Mouse (Mus musculus): Measurements from ENCODE around the gene Mrps24. TPM values are rescaled to one million over a fixed set of nuclear protein-coding genes. Genes with fewer than 3 reads are reported as not detected.
A peak's percentile ranks its signal among the peaks of the same experiment; 100 is the strongest.

The Mrps24 gene
- polyA plus RNA-seq, 1 experiment from 2014 or later: 212 TPM

DNA sequence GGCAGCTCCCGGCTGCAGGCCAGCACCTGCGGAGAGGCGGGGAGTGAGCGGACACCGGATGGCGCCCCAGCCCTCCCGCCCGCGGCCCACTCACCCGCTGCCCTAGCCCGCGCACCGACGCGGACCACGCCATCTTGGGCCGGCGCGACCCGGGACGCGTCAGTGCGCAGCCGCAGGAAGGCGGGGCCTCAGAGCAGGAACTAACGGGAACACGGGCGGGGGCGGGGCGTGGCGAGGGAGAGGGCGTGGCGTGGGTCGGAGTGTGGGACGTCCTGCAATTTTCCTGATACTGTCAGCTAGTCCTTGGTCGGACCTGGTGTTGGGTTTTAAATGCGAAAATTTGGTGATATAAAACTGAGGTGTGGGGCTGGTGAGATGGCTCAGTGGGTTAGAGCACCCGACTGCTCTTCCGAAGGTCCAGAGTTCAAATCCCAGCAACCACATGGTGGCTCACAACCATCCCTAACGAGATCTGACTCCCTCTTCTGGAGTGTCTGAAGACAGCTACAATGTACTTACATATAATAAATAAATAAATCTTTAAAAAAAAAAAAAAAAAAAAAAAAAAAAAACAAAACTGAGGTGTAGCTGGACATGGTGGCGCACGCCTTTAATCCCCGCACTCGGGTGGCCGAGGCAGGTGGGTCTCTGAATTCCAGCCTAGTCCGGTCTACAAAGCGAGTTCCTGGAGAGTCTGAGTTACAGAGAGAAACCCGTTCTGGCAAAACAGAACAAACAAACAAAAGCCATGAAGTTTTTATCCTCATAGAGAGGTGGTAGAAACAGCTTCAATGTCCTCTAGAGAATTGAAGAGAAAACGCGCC lies 7.7 kb downstream of the Mrps24 start:
- peak overlapping the region; percentile 80 for H3K27ac ChIP-seq (ENCODE audit: low read length)
- WGBS: 18% methylated on average over 49 of the region's 50 CpGs
- H3K4me1 ChIP-seq (ENCODE audit: insufficient read depth, low read length): peaks cover 10% of the 10 kb centered on the region
- no peaks in the 10 kb centered on the region for H3K9me3 ChIP-seq (ENCODE audit: low read length)
- H3K36me3 ChIP-seq (ENCODE audit: insufficient read depth, low read length): peaks cover 22% of the 10 kb centered on the region
- peak overlapping the region; percentile 92 for H3K9ac ChIP-seq (replicated peaks; ENCODE audit: low read length)
- ATAC-seq (ENCODE audit: low FRiP score, low TSS enrichment): peak; percentile 96
- peak overlapping the region; percentile 80 for H3K4me3 ChIP-seq (ENCODE audit: low read length)
- H3K4me2 ChIP-seq (replicated peaks; ENCODE audit: low read depth, low read length): peak overlapping the region; percentile 86
- no peaks in the 10 kb centered on the region for H3K27me3 ChIP-seq (ENCODE audit: insufficient read depth, low read length)

DNA sequence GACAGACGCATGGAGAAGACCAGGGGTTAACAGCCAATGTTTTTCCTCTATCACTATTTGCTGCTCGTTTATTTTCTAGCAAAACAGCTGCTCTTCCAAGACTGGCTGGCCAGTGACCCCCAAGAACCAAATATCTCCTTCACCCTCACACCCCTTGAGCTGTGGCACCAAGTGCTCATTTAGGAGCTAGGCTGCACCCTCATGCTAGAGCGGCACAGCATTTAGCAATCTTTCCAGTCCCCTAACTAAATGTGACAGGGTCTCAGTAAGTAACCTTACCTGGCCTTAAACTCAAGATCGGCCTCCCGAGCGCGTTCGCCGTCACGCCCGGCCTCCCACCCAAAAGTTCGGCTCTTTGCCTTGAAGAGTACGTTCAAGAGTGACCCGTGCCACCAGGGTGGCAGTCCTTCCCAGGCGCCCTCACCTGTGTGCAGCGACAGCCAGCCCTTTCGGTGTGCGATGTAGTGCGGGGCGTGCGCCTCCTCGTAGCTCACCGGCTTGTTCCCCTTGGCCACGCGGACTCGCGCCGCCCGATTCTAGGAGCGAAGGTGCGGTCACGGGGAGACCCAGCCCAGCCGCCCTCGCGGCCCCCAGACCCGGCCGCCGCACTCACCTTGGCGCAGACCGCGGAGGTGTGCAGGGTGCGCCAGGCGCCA lies 8.5 kb downstream of the Mrps24 start:
- Histone ChIP-seq H3K4me1 (ENCODE audit: insufficient read depth, low read length) (peaks cover 10% of the 10 kb centered on the region), H3K36me3 (ENCODE audit: insufficient read depth, low read length) (peaks cover 24% of the 10 kb centered on the region), H3K27me3 (ENCODE audit: insufficient read depth, low read length) (no peaks in the 10 kb centered on the region), H3K9me3 (ENCODE audit: low read length) (no peaks in the 10 kb centered on the region), H3K27ac (ENCODE audit: low read length) (peak overlapping the region; percentile 80), H3K9ac (replicated peaks; ENCODE audit: low read length) (peak overlapping the region; percentile 92), H3K4me3 (ENCODE audit: low read length) (peak overlapping the region; percentile 80), H3K4me2 (replicated peaks; ENCODE audit: low read depth, low read length) (peak overlapping the region; percentile 86)
- whole genome bisulfite sequencing: under 1% methylated on average over 43 of the region's 43 CpGs
- ATAC-seq (ENCODE audit: low FRiP score, low TSS enrichment): peak; percentile 78

DNA sequence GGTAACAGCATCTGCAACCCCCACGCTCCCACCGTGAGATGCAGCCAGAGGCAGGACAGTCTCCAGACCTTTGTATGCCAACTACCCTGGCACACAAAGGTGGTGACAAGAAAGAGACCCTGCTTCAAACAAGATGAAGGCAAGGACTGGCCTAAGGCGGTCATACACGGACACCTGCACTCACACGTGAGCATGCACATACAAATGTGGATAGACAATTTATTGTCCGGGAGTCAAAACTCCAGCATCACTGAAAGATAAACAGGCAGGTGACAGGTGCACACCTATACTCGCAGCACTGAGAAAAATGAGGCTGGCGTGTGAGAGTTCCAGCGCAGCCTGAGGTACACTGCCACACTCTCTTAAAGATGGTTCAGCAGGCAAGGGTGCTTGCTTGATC lies 9.5 kb downstream of the Mrps24 start:
- H3K9ac ChIP-seq (replicated peaks; ENCODE audit: low read length): 0 out of 2 replicates have a peak overlapping the region, but pooled peaks have one; percentile 23
- WGBS: 90% methylated on average over 9 of the region's 9 CpGs

DNA sequence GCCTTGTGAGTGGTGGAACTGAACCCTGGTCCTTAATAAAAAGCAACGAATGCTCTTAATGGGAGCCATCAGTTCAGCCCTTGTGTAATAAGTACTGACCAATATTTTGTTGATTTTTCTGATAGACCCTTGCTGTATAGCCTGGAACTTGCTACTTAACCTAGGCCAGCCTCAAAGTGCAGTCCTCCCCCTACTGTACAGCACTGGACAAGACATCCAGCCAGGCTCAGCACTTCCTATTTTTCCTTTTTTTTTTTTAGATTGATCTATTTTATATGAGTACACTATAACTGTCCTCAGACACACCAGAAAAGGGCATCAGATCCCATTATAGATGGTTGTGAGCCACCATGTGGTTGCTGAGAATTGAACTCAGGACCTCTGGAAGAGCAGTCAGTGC lies 12.1 kb downstream of the Mrps24 start:
- Histone ChIP-seq H3K36me3 (ENCODE audit: insufficient read depth, low read length) (peaks cover 24% of the 10 kb centered on the region), H3K9ac (replicated peaks; ENCODE audit: low read length) (no peak overlapping the region), H3K4me2 (replicated peaks; ENCODE audit: low read depth, low read length) (no peak overlapping the region), H3K4me3 (ENCODE audit: low read length) (no peak overlapping the region), H3K27ac (ENCODE audit: low read length) (no peak overlapping the region), H3K4me1 (ENCODE audit: insufficient read depth, low read length) (peaks cover 10% of the 10 kb centered on the region), H3K27me3 (ENCODE audit: insufficient read depth, low read length) (no peaks in the 10 kb centered on the region), H3K9me3 (ENCODE audit: low read length) (no peaks in the 10 kb centered on the region)
- ATAC-seq (ENCODE audit: low FRiP score, low TSS enrichment): no peak
- WGBS: 90% methylated on average over 1 of the region's 1 CpGs

More for the DNA sequence above, 9.5 kb downstream of the Mrps24 start:
- Histone ChIP-seq H3K4me2 (replicated peaks; ENCODE audit: low read depth, low read length) (peak overlapping the region; percentile 86), H3K4me3 (ENCODE audit: low read length) (peak overlapping the region; percentile 80), H3K27ac (ENCODE audit: low read length) (no peak overlapping the region), H3K4me1 (ENCODE audit: insufficient read depth, low read length) (peaks cover 10% of the 10 kb centered on the region), H3K36me3 (ENCODE audit: insufficient read depth, low read length) (peaks cover 24% of the 10 kb centered on the region), H3K27me3 (ENCODE audit: insufficient read depth, low read length) (no peaks in the 10 kb centered on the region), H3K9me3 (ENCODE audit: low read length) (no peaks in the 10 kb centered on the region)
- ATAC-seq (ENCODE audit: low FRiP score, low TSS enrichment): no peak

DNA sequence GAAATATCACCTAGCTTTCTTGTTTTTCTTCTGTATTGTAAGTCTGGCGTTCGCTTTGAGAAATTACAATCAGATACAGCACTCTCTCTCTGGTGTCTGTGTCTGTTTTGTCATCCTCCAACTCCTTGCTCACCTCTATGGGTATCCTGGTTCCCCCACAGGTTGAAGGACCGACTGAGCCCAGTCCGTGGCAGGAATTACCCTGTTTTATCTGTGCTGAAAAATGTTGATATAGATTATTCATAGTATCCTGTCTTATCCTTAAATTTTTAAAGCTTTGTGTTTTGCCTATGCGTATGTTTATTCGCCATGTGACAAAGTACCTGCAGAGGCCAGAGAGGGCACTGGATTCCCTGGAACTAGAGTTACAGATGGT lies 12.5 kb downstream of the Mrps24 start:
- peaks cover 24% of the 10 kb centered on the region for H3K36me3 ChIP-seq (ENCODE audit: insufficient read depth, low read length)
- WGBS: 91% methylated on average over 6 of the region's 6 CpGs
- H3K9me3 ChIP-seq (ENCODE audit: low read length): no peaks in the 10 kb centered on the region
- no peak overlapping the region for H3K4me3 ChIP-seq (ENCODE audit: low read length)
- no peak for ATAC-seq (ENCODE audit: low FRiP score, low TSS enrichment)
- H3K27ac ChIP-seq (ENCODE audit: low read length): no peak overlapping the region
- no peak overlapping the region for H3K9ac ChIP-seq (replicated peaks; ENCODE audit: low read length)
- no peak overlapping the region for H3K4me2 ChIP-seq (replicated peaks; ENCODE audit: low read depth, low read length)
- peaks cover 10% of the 10 kb centered on the region for H3K4me1 ChIP-seq (ENCODE audit: insufficient read depth, low read length)
- H3K27me3 ChIP-seq (ENCODE audit: insufficient read depth, low read length): no peaks in the 10 kb centered on the region

DNA sequence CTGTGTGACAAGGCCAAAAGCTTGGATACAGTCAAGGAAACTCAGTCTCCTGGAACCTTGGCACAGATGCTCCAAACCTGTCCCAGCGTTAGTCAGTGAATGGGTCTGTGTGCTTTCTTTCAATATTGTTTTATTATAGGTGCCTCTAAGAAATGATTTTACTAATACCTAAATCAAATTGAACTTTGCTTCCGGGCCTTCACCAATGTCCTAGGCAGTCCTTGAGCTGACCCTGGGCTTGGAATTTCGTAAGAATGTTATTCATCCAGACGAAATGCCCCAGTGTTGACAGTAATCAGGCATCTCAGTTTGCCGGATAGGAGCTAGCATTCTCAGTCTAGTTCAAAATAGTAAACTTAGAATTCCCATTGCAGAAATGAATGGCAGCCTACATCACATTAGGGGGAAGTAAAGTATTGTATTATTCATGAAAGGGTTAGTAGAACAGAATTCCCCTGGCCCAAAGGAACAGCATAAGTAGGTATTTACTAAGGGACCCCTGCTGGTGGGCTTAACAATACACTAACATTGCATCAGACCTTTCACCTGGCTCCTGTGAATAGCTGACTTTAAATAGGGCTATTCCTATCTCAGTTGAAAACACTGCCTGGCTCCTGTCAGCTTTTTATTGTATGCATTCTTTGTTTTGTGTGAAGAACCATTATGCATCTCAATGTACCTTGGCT lies 13.1 kb downstream of the Mrps24 start:
- Histone ChIP-seq H3K27me3 (ENCODE audit: insufficient read depth, low read length) (no peaks in the 10 kb centered on the region), H3K4me3 (ENCODE audit: low read length) (no peak overlapping the region), H3K9ac (replicated peaks; ENCODE audit: low read length) (no peak overlapping the region), H3K27ac (ENCODE audit: low read length) (no peak overlapping the region), H3K9me3 (ENCODE audit: low read length) (no peaks in the 10 kb centered on the region), H3K4me2 (replicated peaks; ENCODE audit: low read depth, low read length) (no peak overlapping the region), H3K36me3 (ENCODE audit: insufficient read depth, low read length) (peaks cover 24% of the 10 kb centered on the region), H3K4me1 (ENCODE audit: insufficient read depth, low read length) (peaks cover 10% of the 10 kb centered on the region)
- ATAC-seq (ENCODE audit: low FRiP score, low TSS enrichment): no peak
- 82% methylated on average over 5 of the region's 5 CpGs for WGBS

DNA sequence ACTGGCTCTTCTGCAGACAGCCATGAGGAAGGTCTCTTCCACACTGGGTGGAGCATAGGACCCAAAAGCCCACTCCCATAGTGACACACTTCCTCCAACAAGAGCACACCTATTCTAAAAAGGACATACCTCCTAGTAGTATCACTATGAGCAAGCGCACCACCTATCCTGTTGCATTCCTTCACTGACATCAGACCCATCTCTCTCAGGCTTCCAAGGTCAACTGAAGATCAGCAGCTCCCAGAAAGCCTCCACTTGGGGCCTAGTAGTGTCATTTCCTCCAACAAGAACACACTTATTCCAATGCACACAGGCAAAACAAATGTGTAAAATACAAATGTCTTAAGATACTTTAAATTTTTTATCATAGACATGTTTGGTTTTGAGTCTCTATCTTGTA lies 13.7 kb downstream of the Mrps24 start:
- no peaks in the 10 kb centered on the region for H3K27me3 ChIP-seq (ENCODE audit: insufficient read depth, low read length)
- no peak for ATAC-seq (ENCODE audit: low FRiP score, low TSS enrichment)

DNA sequence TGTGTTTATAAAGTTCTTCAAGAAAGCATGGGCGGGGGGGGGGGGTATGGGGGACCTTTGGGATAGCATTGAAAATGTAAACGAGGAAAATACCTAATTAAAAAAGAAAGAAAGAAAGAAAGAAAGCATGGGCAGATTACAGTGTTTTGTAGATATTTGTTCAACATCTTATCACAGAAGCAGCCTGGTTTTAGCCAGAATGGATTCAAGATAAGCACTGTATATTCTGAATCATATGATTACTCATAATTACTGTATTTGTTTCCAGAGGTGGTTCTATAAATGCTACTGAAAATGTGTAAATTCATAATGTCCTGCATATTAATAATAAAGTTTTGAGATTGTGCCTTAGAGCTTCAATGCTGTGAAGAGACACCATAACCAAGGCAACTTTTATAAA lies 14.2 kb downstream of the Mrps24 start:
- no peak overlapping the region for H3K4me3 ChIP-seq (ENCODE audit: low read length)
- H3K27ac ChIP-seq (ENCODE audit: low read length): no peak overlapping the region
- no peaks in the 10 kb centered on the region for H3K9me3 ChIP-seq (ENCODE audit: low read length)
- no peak for ATAC-seq (ENCODE audit: low FRiP score, low TSS enrichment)
- H3K9ac ChIP-seq (replicated peaks; ENCODE audit: low read length): no peak overlapping the region
- no peak overlapping the region for H3K4me2 ChIP-seq (replicated peaks; ENCODE audit: low read depth, low read length)
- peaks cover 24% of the 10 kb centered on the region for H3K36me3 ChIP-seq (ENCODE audit: insufficient read depth, low read length)
- 68% methylated on average over 2 of the region's 2 CpGs for WGBS
- H3K4me1 ChIP-seq (ENCODE audit: insufficient read depth, low read length): peaks cover 5% of the 10 kb centered on the region
- H3K27me3 ChIP-seq (ENCODE audit: insufficient read depth, low read length): no peaks in the 10 kb centered on the region

More for the DNA sequence above, 13.7 kb downstream of the Mrps24 start:
- H3K9me3 ChIP-seq (ENCODE audit: low read length): no peaks in the 10 kb centered on the region
- H3K9ac ChIP-seq (replicated peaks; ENCODE audit: low read length): no peak overlapping the region
- H3K4me3 ChIP-seq (ENCODE audit: low read length): no peak overlapping the region
- peaks cover 24% of the 10 kb centered on the region for H3K36me3 ChIP-seq (ENCODE audit: insufficient read depth, low read length)
- no peak overlapping the region for H3K4me2 ChIP-seq (replicated peaks; ENCODE audit: low read depth, low read length)
- H3K27ac ChIP-seq (ENCODE audit: low read length): no peak overlapping the region
- peaks cover 10% of the 10 kb centered on the region for H3K4me1 ChIP-seq (ENCODE audit: insufficient read depth, low read length)
- WGBS: 96% methylated on average over 1 of the region's 1 CpGs

DNA sequence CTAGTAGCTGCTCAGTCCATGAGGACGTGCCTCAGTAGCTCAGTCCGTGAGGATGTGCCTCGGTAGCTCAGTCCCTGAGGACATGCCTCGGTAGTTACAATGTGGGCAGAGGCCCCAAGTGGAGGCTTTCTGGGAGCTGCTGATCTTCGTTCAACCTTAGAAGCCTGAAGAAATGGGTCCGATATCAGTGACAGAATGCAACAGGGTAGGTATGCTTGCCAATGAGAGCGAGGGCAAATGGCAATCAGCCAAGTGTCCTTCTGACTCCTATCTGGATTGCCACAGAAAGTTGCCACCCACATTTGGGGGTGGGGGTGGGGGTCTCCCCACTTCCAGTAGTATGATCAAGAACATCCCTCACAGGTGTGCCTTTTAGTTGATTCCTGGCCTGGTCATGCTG lies 14.7 kb downstream of the Mrps24 start:
- H3K4me1 ChIP-seq (ENCODE audit: insufficient read depth, low read length): no peaks in the 10 kb centered on the region
- H3K4me2 ChIP-seq (replicated peaks; ENCODE audit: low read depth, low read length): no peak overlapping the region
- H3K4me3 ChIP-seq (ENCODE audit: low read length): no peak overlapping the region
- H3K27ac ChIP-seq (ENCODE audit: low read length): no peak overlapping the region
- no peak for ATAC-seq (ENCODE audit: low FRiP score, low TSS enrichment)
- H3K36me3 ChIP-seq (ENCODE audit: insufficient read depth, low read length): peaks cover 24% of the 10 kb centered on the region
- H3K27me3 ChIP-seq (ENCODE audit: insufficient read depth, low read length): no peaks in the 10 kb centered on the region
- no peak overlapping the region for H3K9ac ChIP-seq (replicated peaks; ENCODE audit: low read length)
- H3K9me3 ChIP-seq (ENCODE audit: low read length): no peaks in the 10 kb centered on the region
- WGBS: 77% methylated on average over 7 of the region's 7 CpGs

All from kidney, embryonic 16.5 days (tissue).